Mouse (Mus musculus): ENCODE data around the gene Skp1a.
"Not testable (repeated sequence)": the region's sequence is repeated elsewhere in the genome, so short reads cannot be mapped to it uniquely, and the experiment has no call there.

Skp1a gene

DNA sequence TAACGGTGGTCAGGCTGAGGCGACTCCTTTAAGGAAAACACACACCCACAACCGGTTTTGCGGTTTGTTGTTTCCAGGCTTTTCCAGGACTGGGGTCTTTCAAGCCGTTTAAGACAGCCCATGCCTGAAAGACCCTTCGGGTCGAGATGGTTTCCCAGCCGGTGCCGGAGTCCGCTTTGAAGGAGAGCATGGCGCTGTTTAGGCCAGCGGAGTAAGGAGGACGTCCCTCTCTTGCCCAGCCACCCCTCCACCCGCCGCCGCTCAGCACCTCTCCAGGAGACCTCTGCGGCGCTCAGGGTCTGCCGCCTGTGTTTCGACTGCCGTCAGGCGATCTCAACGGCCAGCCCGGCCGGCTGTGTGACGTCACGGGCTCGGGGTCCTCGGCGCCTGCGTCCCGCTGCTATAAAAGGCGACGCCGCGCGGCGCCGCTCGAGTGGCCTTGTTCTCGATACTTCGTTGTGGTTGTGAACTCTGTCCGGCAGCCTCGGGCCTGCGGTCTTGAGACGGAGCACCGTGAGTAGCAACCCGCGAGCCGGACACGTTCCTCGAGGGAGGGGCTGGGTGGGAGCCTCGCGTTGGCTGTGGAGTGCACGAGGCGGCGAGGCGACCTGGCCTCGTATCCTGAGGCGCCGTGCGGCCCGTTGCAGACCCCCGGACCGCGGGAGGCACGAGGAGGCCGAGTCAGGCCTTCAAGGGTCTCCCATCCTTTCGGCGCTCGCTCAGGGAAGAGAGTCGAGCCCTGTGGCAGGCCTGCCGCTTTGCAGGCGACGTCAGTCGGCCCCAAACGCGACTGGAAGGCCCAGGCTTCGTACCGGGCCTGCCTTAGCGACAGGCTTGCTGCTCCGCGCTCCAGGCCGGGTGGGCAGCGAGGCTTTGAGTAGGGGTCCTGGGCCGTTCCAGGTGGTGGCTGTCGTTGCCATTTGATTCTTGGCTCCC, at the start of gene Skp1a:
Gene Skp1a, plus strand, starts transcription at position 390 of the 936 bp plus-strand sequence.
- peak; percentile 82 to 88 for DNase-seq (ENCODE audit: low spot score in 2 of 2)

DNA sequence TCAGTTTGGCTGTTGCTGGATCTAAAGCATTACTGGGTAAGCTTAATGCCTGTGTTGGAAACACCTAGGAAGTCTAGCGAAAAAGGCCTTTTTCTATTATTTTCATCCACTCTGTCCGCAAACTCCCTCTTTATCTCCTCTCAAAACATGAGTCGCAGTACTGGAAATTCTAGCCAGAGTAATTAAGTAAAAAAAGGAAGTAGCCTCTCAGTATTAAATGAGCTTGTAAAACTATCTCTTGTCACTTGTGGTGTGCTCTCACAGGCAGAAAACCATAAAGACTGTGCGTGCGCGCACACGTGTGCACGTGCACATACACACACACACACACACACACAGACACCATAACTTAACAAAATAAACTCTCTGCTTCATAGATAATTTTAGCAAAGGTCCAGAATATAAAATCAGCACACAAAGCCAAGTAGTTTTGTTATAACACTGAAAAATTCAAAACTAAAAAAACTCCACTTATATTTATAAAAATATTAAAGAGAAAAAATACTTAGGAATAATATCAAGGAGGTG, 35.2 kb upstream of the Skp1a start:
- DNase-seq (ENCODE audit: low spot score in 2 of 2), result not testable (repeated sequence)

DNA sequence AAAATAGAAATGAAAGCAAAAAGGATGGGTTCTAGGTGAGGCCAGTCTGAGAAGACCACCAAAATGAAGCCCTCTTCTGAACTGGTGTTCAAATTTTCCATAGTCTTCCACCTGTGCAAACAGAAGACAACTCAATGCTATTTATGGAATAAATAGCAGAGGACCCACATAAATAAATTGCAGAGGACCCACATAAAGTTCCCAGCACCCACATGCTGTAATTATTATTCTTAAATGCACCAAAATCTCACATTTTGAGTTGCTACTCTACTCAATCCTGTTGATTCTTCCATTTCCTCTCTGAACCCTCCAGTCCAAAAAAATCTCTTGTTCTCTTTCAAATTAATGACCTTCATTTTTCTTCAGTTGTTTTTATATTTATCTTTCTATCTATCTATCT, 17.9 kb upstream of the Skp1a start, which contains the start of gene Olfr1371:
Gene Olfr1371, minus strand, starts transcription at position 101 of the 400 bp plus-strand sequence.
- no peak for DNase-seq (ENCODE audit: low spot score in 2 of 2)

DNA sequence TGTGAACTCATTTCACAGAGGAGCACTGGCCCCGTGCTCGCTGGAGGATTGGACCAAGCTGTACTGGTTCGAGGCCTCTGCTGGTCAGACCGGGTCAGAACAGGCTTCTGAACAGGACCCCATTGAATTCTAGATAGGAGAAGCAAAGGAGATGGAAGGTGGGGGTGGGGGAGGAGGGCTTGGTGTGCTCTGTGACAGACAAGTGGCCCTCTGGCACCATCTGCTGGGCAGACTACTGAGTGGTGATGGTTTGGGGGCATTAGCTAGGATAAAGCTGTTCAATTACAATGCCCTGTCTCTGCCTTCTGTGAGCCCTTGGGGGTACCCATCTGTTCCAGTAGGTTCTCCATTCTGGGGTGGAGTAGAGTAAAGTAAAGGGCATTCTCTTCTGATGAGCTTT, 11.5 kb upstream of the Skp1a start:
- peak; percentile 39 to 43 for DNase-seq (ENCODE audit: low spot score in 2 of 2)

DNA sequence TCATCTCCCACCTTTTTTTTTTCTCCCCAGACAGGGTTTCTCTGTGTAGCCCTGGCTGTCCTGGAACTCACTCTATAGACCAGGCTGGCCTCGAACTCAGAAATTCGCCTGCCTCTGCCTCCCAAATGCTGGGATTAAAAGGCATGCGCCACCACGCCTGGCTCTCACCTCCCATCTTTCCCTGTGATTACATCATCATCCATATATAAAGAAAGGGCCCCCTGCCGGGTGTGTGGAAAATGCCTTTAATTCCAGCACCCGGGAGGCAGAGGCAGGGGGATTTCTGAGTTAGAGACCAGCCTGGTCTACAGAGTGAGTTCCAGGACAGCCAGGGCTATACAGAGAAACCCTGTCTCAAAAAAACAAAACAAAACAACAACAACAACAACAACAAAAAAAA, 9.9 kb upstream of the Skp1a start:
- not testable (repeated sequence) for DNase-seq (ENCODE audit: low spot score in 2 of 2)

DNA sequence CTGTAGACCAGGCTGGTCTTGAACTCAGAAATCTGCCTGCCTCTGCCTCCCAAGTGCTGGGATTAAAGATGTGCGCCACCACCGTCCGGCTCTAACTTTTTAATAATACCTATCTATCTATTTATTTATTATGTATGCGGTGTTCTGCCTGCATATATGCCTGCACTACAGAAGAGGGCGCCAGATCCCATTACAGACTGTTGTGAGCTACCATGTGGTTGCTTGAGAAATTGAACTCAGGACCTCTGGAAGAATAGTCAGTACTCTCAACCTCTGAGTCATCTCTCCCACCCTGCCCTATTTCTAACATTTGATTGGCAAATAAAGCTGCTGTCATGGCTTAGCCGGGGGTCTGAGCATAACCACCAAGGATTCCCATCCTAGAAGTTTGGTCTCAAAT, 8.9 kb upstream of the Skp1a start:
- DNase-seq (ENCODE audit: low spot score in 2 of 2), result peak; percentile 18 to 23

DNA sequence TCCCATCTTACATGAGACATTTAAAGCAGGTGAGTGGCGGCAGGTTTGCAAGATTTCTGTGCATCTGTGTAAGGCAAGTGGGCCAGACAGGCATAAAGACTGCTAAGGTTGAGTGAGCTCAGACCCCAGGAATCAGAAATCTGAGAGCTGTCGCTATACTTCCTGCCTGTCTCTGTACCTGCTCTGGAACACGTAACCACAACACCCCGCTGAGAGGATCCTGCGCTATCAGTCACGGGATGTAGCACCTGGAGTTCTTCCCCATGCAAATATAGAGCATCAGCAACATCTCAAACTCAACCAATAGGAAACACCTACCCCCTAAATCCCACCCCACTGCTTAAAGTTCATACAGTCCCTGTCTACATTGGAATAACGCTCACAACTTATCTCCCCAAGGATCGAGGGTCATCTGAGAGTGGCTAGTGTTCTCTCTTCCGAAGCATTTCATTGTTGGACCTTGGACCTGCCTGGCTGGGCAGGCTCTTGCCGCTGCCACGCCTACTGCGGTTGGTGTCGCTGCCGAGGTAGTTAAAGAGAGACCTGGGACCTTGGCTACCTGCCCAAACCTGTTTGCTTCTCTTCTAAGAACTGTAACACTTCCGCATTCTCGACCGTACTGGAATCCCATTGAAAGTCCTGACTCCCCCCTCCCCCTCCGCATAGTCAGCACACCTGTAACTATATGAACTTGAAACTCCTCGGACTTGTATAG, 7.7 kb upstream of the Skp1a start:
- peak; percentile 59 to 70 for DNase-seq (ENCODE audit: low spot score in 2 of 2)

DNA sequence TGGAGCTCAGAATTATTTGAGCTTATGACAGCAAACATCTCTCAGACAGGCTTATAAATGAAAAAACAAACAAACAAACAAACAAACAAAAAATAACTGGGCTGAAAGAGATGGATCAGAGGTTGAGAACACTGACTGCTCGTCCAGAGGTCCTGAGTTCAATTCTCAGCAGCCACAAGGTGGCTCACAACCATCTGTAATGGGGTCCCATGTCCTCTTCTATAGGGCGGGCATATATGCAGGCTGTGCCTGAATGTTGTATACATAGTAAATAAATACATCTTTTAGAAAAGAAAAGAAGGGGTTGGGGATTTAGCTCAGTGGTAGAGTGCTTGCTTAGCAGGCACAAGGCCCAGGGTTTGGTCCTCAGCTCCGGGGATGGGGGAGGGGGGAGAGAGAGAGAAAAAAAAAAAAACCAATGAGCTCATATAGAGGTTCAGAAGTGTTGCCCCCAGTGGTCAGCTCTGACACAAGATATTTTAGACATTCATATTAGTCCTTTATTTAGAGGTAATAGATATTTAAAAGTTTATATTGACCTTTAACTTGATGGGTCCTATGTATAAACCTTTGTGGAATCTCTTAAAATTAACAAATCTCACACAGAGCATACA, 5.7 kb upstream of the Skp1a start:
- DNase-seq (ENCODE audit: low spot score in 2 of 2), result no peak

DNA sequence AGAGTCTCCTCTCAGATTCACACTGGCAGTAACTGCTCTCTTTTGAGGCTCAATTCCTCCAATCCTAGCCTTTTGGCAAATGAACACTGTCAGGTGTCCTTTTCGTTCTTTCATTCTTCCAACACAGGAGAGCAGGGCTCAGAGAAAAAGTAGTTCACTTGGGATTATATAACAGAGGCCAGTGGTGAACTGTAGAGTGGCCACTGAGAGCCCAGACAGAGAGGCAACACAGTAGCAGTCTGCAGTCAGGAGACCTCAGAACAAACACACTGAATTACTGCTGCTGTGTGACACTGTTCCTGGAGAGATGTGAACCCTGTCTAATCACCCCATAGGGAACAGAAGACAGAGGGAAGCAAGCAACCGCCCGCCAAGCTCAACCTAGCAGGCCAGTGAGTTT, 4.7 kb upstream of the Skp1a start:
- no peak for DNase-seq (ENCODE audit: low spot score in 2 of 2)

DNA sequence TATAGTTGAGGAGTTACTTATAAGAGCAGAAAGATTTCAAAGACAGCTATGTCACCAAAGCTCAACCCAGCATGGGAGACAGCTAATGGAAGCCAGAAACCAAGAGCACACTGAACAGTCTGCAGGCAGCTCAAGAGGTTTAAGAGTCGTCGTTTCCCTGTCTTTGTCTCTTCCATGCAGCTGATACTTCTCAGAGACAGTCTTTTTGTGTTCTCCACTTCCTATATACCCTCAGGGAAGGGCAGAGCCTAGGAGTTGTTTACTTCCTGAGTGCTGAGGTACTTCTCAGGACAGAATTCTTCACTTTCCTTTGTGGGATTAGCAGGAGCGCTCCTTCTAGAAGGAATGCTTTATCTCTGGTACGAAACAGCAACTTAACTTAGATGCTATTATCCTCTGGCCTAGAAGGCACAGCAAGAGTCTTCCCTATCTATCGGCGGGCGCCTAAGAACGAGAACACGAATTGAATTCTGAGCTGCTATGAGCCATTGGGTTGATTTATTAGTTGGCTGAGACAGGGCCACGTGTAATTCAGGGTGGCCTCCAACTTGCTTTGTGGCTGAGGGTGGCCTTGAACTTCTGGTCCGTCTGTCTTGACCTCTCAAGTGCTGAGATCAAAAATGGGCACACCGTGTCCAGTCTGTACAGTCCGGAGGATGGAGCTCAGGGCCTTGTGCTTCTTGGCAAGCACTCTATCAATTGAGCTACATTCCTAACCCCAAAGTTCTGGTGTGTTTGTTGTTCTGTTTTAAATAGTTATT, 4.1 kb upstream of the Skp1a start:
- no peak for DNase-seq (ENCODE audit: low spot score in 2 of 2)

DNA sequence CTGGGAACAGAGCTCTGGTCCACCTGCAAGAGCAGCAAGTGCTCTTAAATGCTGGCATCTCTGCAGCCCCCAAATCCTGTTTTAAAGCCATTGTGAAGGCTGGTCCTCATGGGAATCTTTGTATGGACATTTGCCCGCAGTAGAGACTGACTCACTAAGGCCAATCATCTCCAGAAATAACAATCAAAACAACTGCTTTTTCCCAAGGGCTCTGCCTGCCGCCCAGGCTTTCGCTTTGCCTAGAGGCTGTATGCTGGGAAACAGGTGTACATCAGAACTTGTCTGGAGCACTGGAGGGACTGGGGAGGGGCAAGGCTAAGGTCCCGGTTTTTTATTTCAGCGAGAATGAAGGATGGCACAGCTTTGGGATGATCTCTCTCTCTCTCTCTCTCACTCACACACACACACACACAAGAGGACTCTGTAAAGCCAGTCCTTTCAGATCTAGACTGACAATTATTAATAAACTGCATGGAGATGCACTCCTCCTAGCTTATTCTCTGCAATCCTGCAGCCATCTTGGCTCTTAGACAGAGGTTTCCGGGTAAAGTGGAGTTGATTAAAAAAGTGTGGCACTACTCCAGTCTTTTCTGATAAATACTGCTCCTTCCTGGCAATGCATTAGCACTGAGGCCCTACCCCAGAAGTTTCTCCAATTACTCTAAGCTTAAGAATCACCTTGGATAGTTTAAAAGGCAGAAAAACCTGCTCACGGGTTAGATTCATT, 2.9 kb upstream of the Skp1a start:
- no peak for DNase-seq (ENCODE audit: low spot score in 2 of 2)

DNA sequence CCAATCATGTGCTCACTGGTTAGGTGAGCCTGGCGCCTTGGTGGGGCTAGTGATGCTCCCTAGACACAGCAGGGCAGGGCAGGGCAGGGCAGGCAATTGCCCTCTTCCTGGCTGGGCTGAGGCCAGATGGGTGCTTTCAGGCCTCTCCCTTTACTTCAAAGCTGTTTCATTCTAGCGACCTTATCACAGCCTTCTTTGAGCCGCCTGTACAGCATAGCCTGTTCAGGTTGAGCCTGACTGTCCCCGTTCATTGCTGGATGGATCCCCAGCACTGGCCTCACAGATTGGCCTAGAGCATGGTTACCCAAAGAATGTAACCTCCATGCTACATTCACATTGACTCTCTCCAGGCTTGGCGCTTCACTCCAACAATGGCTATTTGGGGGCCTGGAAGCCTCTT, 1.1 kb upstream of the Skp1a start:
- no peak for DNase-seq (ENCODE audit: low spot score in 2 of 2)

DNA sequence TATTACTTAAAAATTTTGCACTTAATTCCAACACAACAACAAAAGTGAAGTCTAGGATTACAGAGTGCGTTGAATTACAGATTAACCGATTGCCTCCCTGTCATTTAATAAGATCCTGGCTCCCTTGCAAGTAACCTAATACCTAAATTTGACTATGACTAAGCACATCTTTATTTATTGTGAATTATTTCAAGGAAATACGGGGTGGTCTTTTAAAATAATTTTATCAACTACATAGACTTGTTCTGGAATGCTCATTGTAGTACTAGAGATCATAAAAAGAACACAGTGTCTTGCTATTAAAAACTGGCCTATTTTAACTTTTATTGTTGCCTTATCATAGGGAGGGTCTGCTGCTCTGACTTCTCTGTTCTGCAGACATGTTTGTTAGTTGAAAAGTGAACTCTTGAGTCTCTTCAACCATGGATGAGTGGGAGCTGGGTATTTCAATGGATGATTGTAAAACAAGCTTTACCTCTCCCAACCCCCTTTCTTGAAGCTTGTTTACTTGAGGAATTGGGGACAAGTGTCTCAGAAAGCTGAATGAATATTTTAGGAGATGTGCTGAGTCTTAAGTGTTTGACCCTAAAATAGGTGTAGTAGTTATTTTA, 1.4 kb downstream of the Skp1a start:
- no peak for DNase-seq (ENCODE audit: low spot score in 2 of 2)

DNA sequence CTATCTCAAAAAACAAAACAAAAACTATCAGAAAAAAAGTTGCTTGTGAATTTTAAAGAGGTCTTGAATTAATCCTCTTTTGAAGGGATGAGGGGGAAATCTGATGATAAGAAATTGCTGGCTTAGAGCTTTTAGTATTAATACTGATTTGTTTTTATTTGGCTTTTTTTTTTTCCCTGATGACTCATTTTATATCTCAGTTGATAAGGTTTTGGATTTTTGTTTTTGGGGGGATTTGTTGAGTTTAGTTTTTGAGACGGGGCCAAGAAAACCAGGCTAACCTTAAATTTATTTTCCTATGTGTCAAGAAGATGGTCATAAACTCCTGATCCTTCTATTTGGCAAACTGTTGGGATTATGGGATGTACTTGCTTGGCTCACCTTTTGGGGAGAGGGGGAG, 2.1 kb downstream of the Skp1a start:
- no peak for DNase-seq (ENCODE audit: low spot score in 2 of 2)

DNA sequence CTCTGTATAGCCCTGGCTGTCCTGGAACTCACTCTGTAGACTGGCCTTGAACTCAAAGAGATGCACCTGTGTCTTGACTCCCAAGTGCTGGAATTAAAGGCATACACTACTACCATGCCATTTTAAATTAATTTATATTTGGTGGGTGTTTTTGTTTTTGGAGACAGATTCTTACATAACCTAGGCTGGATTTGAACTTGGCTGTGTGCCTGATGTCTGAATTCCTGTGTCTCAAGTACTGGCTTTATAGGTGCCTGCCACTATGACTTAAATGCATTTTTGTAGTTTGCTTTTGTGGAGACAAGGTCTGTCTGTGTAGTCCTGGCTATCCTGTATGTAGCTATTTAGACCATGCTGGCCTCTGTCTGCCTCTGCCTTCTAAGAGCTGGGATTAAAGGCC, 2.7 kb downstream of the Skp1a start:
- DNase-seq (ENCODE audit: low spot score in 2 of 2), result no peak

DNA sequence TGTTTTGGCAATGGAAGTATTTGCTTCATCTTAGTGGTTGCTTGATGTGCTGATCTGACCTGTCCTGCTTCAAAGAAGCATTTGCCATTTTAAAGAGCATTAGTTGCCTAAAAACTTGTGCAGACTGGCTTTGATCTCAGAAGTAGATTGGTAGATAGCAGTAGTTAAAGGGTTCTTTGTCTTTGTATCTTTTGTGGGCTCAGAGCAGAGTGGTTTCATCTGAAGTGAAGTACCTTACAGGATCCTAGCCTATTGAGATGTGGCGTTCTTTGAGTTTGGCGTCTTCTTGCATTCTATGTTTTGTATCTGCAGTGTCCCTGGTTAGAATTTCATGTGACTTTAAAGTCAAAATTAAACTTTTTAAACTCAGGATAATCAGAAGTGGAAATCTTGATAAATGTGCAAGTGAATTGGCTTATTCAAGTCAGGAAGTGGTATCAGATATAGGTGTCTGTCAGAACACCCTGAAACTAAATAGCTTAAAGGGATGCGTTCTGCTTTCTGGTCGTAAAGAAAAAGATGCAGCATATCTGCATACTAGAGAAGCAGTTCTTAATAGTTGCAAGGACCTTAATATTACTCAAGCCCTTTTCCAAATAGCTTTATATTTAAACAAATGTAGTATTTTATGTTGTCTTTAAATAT, 9.2 kb downstream of the Skp1a start:
- DNase-seq (ENCODE audit: low spot score in 2 of 2), result no peak

DNA sequence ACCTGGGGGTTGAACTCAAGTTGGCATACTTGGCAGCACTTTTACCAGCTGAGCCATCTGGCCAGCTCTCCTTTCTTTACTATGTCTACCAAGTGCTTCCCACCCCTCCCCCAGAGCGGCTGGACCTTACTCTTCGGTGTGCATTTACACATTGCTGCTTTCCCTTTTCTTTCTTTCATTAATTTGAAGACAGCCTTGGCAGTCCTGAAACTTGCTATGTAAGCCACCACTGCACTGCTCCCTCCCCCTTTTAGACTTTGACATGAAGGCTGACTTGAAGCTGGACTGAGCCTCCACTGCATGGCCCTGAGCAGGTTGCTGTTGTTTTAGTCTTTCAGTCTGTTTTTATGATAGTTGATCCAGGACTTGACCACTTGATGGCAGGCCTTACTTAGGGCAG, 17.7 kb downstream of the Skp1a start:
- DNase-seq (ENCODE audit: low spot score in 2 of 2), result no peak

DNA sequence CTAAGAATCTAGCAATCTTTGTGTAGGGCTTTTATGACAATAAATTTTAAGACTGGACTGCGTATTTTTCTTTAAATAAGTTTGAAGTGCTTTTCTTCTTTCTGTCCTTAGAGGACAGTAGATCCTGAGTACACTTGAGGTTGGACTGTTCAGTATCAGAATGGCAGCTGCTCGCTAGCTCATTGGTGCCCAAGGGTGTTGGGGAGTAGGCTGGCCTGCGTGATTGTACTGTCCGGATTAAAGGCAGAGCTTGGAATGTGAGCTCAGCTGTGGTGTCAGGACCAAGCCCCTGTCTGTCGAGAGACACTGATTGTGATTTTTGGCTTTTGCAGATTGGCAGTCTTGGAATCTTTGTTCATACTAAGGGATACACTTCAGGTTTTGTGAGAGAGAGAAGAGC, 20.0 kb downstream of the Skp1a start:
- no peak for DNase-seq (ENCODE audit: low spot score in 2 of 2)

DNA sequence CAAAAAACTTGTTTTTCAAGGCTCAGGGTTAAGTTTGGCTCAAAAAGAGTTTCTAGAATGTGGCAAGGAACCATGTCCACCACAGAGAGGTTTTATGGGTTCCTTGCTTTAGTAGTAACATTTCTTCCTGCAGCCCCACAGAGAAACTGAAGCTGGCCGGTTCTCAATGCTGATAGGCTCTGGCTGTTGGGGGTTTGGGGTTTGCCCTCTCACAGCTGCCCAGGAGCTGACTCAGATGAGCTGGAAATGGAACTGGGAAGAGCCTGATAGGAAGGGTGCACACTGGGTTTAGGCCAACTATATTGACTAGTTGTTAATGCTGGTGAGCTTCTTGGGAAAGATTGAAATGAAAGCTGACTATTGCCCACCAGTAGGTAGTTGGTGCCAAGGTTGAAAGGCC, 20.9 kb downstream of the Skp1a start:
- no peak for DNase-seq (ENCODE audit: low spot score in 2 of 2)
